Mouse (Mus musculus) layer of hippocampus, postnatal 14 days (tissue): ENCODE measurements at regions not wholly inside any gene's neighbourhood (a gene's known extent, or its start where the extent isn't known, plus 50 kb on each side); places are given as distances from the start of the nearest gene placed in this dataset.
A peak's percentile ranks its signal among the peaks of the same experiment; 100 is the strongest.

Experiments used
- DNase-seq, 2 experiments: peaks; one replicate each; pipeline ENCODE4 v3.0.0; 2021 to 2022; ENCODE audit warnings: low spot score in 2 of 2, mixed read lengths in 1 of 2

DNA sequence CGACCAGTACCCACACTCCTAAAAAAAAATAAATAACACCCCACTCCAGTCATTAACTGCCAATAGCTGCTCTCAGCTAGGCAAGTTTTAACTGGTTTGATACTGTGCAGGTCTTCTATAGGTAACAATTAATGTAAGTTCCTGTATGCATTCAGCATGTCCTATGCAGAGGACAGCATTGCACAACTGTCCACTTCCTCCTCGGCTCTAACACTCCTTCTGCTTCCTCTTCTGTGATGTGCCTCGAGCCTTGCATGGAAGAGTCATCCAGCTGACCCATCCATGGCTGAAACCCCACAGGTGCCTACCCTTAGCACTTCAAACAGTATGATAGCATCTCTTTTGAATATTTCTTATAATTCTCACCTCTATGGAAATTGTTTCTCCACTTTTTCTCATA is 449.4 kb upstream of the Rag2 start:
- DNase-seq = no peak

DNA sequence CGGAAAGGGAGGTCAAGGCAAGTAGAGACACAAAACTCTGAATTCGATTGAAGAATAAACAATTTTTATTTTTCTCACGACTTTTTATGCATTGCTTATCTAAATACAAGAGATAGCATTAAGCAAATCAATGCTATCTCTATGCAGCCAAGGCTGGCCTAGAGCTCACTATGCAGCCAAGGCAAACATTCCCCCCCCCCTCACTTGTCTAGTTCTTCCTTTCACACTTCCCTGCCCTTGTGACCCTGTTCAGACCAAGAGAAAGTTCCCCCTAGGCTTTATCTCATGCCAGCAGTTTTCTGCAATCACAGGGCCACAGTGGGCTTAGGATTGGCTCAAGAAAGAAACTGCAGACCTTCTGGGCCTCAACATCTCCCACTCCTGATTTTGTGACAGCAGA is 417.9 kb upstream of the Rag2 start:
- DNase-seq = no peak

DNA sequence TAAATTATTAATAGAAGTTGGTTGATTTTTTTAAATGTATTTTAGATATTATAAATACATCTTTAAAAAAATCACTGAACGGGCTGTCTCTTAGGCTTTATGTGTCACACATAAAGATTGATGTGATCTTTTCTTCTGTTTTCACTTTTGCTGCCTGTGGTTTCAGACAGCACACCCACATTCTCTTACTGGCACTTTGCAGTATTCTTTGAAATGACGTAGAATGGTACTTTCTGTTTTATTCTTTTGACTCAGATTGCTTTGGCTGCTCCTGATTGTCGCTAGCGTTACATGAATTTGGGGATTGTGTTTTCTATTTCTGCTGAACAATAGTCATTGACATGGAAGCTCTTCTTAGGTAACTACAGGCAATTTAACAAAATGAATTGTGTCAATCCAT is 415.4 kb upstream of the Rag2 start:
- DNase-seq = no peak

GRCm38 (mm10) chr2:101220759-101221158 is 403.8 kb upstream of the Rag2 start:
- DNase-seq = no peak

- DNase-seq = no peak
Measured at GRCm38 (mm10) chr2:101242983-101243382, 381.5 kb upstream of the Rag2 start.

DNA sequence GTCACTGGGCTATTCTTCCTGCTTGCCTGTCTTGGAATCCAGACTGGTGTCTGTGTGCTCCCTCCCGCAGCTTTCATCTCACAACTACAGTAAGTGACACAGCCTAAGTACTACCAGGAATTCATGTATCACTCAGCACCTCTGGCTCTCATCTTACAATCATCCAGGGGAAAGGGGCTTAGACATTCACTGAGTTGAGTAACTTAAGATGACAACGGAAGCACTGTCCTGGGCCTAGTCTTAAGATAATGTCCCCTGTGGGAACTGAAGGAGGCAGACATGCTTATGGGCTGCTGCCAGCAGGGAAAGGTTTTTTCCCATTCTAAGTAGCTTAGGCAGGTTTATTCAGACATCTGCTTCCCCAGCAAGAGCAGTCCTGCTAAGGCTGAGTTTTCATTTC is 377.4 kb upstream of the Rag2 start:
- no peak for DNase-seq

DNA sequence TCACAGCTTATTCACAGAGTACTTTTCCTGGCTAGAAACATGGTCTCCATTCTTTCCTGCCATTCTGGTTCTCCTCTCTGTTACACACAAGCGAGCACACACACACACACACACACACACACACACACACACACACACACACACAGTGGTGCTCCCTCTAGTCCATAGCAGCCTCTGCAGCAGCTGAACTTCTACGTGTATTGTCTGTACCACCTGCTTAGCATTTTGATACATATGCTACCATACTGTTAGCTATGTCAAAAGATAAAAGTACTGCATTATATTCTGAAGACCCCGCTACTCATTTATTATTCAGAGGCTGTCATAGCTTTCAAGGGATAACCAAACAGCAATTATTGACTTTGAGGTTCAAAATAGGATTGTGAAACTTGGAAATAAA is 372.3 kb upstream of the Rag2 start:
- DNase-seq = no peak

DNA sequence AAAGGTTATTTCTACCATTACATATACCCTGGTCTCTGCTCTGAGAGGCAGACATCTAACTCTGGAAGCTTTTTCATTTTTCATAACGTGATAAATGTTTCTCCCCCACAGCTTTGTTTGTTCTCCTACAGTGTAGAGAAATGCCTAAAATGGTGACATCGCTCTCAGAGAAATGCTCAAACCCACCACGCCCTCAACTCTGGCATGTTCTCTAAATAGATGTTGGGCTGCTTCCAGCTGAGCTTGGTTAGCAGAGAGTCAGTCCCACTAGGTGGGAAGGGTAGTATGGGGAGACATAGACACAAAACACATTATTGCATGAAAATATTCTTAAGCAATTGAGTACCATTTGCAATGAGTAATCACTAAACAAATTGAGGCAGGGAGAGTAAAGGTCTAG is 368.1 kb upstream of the Rag2 start:
- no peak for DNase-seq

DNA sequence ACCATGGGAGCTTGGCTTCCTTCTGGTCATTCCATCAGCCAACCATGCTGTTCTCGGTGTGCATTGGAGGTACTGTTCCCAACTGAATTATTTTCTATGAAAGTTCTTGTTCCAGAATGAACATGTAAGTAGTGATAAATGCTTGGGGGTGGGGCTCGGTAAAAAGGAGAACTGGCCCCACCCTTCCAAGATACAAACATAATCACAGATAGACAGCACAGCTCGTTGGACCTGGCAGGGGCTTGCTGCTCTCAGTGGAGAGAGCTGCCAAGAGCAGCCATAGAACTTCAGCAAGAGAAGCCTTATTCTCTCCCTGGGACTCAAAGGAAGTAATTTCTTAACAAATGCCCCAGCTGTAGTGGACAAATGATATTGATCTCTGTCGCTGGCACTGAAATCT is 360.6 kb upstream of the Rag2 start:
- no peak for DNase-seq

DNA sequence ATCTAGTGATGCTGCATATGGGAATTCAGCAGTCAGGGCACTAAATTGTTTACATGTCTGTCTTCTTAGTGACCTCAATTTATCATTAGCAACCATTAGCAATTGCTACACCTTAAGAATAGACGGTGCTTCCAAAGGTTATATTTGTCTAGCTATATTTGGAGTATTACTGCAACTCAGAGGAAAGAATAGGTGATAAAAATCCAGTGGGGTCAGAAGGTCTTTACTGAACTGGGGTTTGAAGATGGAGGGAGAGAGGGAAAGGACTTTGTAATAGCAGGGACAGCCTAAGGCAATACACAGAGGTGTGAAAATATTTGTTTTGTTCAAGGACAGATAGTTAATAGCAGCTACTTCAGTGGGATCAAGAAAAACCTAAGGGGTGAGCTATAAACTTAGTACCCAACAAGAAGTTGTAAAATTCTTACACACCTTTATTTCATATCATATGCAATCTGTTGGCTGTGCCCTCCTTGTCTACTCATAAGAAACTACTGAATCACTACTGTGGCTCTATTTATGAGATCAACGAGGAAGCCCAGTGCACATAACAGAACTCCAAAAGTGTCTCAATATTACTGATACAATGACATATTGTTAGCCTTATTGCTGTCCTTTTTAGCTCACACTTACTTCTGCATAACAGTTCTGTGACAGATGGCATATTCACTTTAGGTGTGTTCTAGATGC is 357.7 kb upstream of the Rag2 start:
- no peak for DNase-seq

GRCm38 (mm10) chr2:101274045-101274664 is 350.4 kb upstream of the Rag2 start:
- DNase-seq = no peak

DNA sequence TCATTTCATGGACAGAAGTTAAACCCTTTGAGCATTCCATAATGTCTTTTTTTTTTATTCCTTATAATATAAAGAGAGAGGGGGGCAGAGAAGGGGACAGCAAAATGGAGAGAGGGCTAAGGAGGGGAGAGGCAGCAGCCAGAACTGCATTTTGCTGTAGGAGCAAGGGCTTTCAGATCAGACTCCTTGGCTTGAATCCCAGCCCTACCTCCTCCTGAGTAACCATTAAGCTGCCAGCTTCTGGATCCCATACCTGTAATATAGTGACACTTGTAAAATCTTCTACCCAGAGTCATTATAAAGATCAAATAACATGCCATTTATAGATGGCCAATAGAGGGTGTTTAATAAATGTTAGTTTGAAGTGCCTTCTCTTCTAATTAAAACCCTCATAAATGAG is 339.6 kb upstream of the Rag2 start:
- no peak for DNase-seq

GRCm38 (mm10) chr2:101288119-101288518 is 336.4 kb upstream of the Rag2 start:
- DNase-seq = no peak

- no peak for DNase-seq
Measured at GRCm38 (mm10) chr2:101289168-101289567, 335.4 kb upstream of the Rag2 start.

DNA sequence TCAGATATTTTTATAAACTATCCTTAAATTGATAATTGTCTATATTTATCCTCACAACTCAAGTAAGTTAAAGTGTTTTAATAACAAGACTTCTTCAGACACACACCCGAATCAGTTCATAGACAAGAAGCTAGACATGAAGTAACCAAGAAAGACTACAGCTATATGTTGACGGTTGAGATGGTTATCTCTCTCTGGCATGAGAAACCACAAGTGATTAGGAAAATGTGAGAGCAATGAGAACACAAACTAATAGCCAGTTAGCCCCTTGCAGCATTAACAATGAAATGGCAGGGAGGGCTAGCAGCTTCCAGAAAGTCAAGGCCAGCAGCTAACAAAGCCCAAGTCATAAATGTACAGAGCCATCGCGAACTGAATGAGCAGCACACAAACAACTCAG is 333.8 kb upstream of the Rag2 start:
- DNase-seq = no peak

DNA sequence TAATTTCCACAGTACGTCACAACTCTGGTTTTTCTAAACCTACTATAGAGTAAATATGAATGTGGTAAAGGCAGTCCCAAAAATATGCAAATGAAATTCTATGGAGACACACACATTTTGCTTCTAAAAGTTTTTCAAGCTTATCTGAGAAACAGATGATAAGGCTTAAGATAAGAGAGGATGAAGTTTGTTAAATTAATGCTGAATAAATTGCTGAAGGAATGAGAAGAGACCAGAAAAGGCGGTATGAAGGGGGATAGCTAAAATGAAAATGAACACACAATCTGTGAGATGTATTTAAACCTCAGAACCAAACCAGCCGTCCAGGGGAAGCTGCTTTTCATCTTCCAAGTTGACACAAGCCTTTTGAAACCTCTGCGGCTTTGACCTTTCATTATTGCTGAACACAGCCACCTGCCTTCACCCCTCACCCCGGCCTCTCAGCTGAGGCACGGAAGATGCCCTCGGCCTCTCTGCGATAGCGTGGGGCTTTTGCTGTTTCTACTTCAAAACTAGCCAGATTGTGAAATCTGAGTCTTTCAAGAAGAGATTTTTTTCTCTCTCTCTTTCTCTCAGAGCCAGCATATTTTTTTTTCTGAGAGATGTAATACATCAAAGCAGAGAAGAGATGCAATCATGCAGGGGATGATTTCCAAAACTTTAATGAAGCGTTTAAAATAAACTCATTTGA is 328.7 kb upstream of the Rag2 start:
- DNase-seq = peak; percentile 5 to 13

DNA sequence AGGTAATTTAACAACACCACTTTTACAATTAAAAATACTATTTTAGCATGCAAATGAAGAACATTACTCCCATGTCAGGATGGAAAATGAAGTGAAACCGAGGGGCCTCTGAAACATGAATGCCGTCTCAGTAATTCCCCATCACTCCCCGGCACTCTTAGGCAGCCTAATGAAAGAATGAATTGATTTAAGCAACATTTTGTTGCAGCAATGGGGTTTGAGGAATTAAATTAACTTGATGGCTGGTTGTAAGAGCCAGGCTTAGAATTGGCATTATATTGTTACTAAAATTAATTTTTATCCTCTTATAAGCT is 328.2 kb upstream of the Rag2 start:
- DNase-seq = no peak

- DNase-seq = peak; percentile 11 to 33
Measured at GRCm38 (mm10) chr2:101296778-101297177, 327.7 kb upstream of the Rag2 start.

DNA sequence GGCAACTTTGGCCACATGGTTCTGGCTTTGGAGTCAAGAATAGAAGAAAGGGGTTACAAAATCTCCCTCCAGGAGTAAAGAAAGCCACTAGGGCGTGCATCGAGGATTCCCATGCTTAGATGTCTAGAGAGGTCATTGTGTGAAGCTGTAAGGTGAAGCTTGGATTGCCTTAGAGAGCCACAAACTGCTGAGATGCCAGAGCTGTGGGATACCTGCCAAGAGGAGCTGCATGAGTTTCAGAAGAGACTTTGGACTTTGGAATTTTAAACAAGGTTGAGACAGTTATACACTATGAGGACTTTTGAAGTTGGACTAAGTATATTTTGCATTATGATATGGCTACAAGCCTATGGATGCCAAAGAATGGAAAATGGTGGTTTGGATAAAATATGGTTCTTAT is 325.4 kb upstream of the Rag2 start:
- DNase-seq = no peak

DNA sequence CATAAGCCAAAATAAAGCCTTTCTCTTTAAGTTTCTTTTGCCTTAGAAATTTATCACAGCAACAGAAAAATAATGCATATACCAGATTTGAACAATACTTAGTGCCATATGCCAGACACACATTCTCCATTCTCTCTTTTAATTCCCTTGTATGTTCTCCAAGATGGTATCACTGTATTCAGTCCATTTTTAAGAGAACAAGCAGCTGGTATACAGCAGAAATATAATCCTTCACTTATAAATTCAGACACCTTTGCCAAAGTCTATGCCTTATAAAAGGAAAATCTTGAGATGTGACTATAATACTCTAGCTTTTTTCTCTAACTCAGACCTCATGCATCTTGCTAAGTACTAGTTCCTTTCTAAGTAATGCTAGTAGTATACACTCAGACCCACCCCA is 324.4 kb upstream of the Rag2 start:
- DNase-seq = peak in 1 of 2 experiments; percentile 13

GRCm38 (mm10) chr2:101321286-101321914 is 303.1 kb upstream of the Rag2 start:
- DNase-seq = no peak

DNA sequence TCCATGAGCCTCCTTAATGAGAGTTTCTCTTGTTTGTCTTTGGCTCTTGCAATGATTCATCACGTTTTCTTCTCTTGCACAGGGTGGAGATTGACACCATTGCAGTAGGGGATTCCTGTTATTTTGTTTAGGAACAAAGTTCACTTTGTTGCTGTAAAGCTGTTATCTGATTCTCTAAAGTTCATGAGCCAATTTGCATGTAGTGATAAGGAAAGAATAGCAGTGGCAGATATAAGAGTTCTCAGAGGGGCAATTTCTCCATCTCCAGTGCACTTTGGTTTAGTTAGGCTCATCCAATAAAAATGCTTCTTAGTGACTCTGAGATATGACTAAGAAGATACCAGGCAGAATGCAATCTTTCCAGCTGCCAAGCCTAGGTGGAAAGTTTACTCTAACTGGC is 267.8 kb upstream of the Rag2 start:
- no peak for DNase-seq
